Mouse (Mus musculus) myocyte (in vitro differentiated cells): ENCODE data around the gene Foxr1. TPM values are rescaled to one million over a fixed set of nuclear protein-coding genes. Genes with fewer than 3 reads are reported as not detected.
A peak's percentile ranks its signal among the peaks of the same experiment; 100 is the strongest.

Experiments
- H3K27me3 ChIP-seq: one replicate; pipeline ENCODE4 v1.6.1; 2011; ENCODE audit not compliant: control insufficient read depth, insufficient read depth, insufficient read length
- H3K36me3 ChIP-seq: one replicate; pipeline ENCODE4 v1.6.1; 2011; ENCODE audit not compliant: control insufficient read depth, insufficient read depth
- H3K4me2 ChIP-seq: one replicate; pipeline ENCODE4 v1.6.1; 2011; ENCODE audit warnings: low read depth, control low read depth
- H3K4me3 ChIP-seq: one replicate; pipeline ENCODE4 v1.5.1; 2011; ENCODE audit warnings: mild to moderate bottlenecking, control low read depth, moderate library complexity
- H3K79me2 ChIP-seq: one replicate; pipeline ENCODE4 v1.6.1; 2011; ENCODE audit not compliant: control insufficient read depth, insufficient read depth
- H3ac ChIP-seq: one replicate; pipeline ENCODE4 v1.6.1; 2011; ENCODE audit not compliant: control insufficient read depth, insufficient read length
- CEBPB ChIP-seq: IDR thresholded peaks from 2 replicates; pipeline ENCODE4 v1.6.1; 2011; ENCODE audit warnings: mild to moderate bottlenecking, moderate library complexity; ENCODE audit not compliant: poor library complexity, insufficient read depth, severe bottlenecking
- E2F4 ChIP-seq: IDR thresholded peaks from one replicate; pipeline ENCODE4 v1.6.1; 2011; ENCODE audit warnings: mild to moderate bottlenecking, control low read depth, moderate library complexity; ENCODE audit not compliant: insufficient read depth
- MAX ChIP-seq: IDR thresholded peaks from one replicate; pipeline ENCODE4 v1.6.1; 2011; ENCODE audit warnings: low read depth, mild to moderate bottlenecking, control low read depth
- MYOD1 ChIP-seq, 3 experiments: IDR thresholded peaks; one replicate each; pipeline ENCODE4 v1.6.1; 2011; ENCODE audit warnings: control low read depth in 2 of 3, low read depth in 2 of 3, mild to moderate bottlenecking in 2 of 3, moderate library complexity in 1 of 3; ENCODE audit not compliant: insufficient read length in 2 of 3, control insufficient read depth in 1 of 3
- MYOG ChIP-seq, 3 experiments: IDR thresholded peaks; one replicate each; pipeline ENCODE4 v1.6.1; 2011; ENCODE audit warnings: control low read depth in 2 of 3, low read depth in 2 of 3, mild to moderate bottlenecking in 2 of 3; ENCODE audit not compliant: insufficient read length in 2 of 3, control insufficient read depth in 1 of 3, insufficient read depth in 1 of 3
- POLR2A ChIP-seq: IDR thresholded peaks from one replicate; pipeline ENCODE4 v1.6.1; 2011; ENCODE audit warnings: low read depth, mild to moderate bottlenecking, control low read depth, moderate library complexity; ENCODE audit not compliant: insufficient read length
- POLR2AphosphoS2 ChIP-seq: IDR thresholded peaks from one replicate; pipeline ENCODE4 v1.6.1; 2011; ENCODE audit warnings: low read depth, control low read depth; ENCODE audit not compliant: insufficient read length
- REST ChIP-seq: IDR thresholded peaks from one replicate; pipeline ENCODE4 v1.6.1; 2011; ENCODE audit warnings: mild to moderate bottlenecking, control low read depth, moderate library complexity; ENCODE audit not compliant: insufficient read depth, insufficient read length
- SRF ChIP-seq: IDR thresholded peaks from one replicate; pipeline ENCODE4 v1.6.1; 2011; ENCODE audit warnings: low read depth; ENCODE audit not compliant: control insufficient read depth, insufficient read length
- TCF12 ChIP-seq: IDR thresholded peaks from one replicate; pipeline ENCODE4 v1.6.1; 2011; ENCODE audit warnings: mild to moderate bottlenecking, control low read depth; ENCODE audit not compliant: poor library complexity, insufficient read depth, severe bottlenecking
- TCF3 ChIP-seq: IDR thresholded peaks from one replicate; pipeline ENCODE4 v1.6.1; 2011; ENCODE audit warnings: low read depth, control low read depth; ENCODE audit not compliant: insufficient read length
- USF1 ChIP-seq: IDR thresholded peaks from one replicate; pipeline ENCODE4 v1.6.1; 2011; ENCODE audit warnings: low read depth, mild to moderate bottlenecking, control low read depth, moderate library complexity
- polyA plus RNA-seq: library from polyadenylated mRNA; unstranded; fragments of >200 nt; fragmentation: generic; extraction: Trizol; gene quantifications from one replicate; pipeline ENCODE4 v1.2.1, GENCODE M21; 2012; ENCODE audit warnings: missing spikeins

The Foxr1 gene
- polyA plus RNA-seq, 1 experiment, result not detected

DNA sequence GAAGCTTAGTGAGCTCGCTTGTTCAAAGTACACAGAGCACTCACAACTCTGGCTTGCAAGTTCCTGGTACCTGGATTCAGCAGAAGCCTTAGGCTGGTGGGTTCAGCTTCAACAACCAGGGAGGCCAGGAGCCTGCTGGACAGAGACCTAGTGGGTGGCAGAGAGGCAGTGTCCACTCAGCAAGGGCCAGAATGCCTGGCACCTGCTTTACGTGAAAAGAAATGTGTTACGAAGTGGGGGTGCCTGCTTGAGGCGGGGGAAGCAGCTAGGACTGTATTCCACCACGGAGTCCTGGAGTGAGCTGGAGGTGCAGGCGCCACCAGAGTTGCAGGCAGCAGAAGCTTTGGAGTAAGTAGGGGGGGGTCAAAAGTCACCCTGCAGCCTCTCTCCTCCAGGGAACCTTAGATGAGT is 44.2 kb upstream of the Foxr1 start:
- Histone ChIP-seq H3K36me3 (no peaks in the 10 kb centered on the region), H3K4me3 (peak overlapping the region; percentile 94), H3ac (peak overlapping the region; percentile 97), H3K79me2 (peaks cover 74% of the 10 kb centered on the region), H3K4me2 (peak overlapping the region; percentile 87), H3K27me3 (no peaks in the 10 kb centered on the region)
- TF ChIP-seq TCF3 (no peak), SRF (no peak), CEBPB (no peak), E2F4 (no peak), MAX (no peak), MYOG (IDR thresholded peaks at IDR 0.05; ENCODE audit: control insufficient read depth in 1 of 3, insufficient read depth in 1 of 3, insufficient read length in 2 of 3, low read depth in 2 of 3) (no peak), USF1 (no peak), REST (no peak), POLR2AphosphoS2 (no peak), TCF12 (no peak), MYOD1 (IDR thresholded peaks at IDR 0.05; ENCODE audit: control insufficient read depth in 1 of 3, insufficient read length in 2 of 3, low read depth in 2 of 3) (no peak), POLR2A (no peak)

DNA sequence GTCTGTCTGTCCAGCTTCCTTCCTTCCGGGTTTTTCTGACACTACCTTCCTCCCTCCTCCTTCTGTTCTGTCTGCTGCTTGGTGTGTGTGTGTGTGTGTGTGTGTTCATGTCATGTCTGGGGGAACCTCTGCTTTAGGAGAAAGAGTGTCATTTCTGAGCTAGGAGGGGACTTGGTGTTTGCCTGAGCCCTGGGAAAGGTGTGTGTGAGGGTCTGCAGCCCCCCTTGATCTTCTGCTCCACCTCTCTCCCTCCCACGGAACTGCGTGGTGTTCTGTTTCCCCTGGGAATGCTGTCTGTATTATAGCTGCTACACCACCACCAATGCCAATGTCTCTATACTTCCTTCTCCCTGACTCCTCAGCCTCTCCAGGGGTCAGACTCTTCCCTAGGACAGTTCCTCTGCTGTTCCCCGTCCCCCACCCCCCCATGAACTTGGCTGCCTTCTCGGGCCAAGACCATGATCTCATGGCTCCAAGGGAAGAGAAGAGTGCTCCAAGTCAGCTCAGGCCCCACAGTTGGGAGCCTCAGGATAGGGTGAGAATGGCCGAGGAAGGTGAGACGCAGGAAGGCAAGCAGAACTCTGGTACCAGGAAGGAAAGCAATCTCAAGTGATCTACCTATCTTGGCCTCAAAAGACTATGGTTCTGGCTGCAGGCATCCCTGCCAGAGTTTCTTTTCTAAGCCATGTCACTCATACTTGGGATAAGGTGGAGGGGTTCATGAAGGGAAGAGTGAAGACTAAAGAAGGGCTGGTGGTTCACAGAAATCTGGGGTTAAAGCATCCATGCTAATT is 43.6 kb upstream of the Foxr1 start:
- Histone ChIP-seq H3K27me3 (no peaks in the 10 kb centered on the region), H3ac (peak overlapping the region; percentile 97), H3K36me3 (no peaks in the 10 kb centered on the region), H3K79me2 (peaks cover 68% of the 10 kb centered on the region), H3K4me3 (peak overlapping the region; percentile 94), H3K4me2 (peak overlapping the region; percentile 87)
- TF ChIP-seq E2F4 (no peak), MYOD1 (IDR thresholded peaks at IDR 0.05; ENCODE audit: control insufficient read depth in 1 of 3, insufficient read length in 2 of 3, low read depth in 2 of 3) (no peak), TCF3 (no peak), USF1 (no peak), MYOG (IDR thresholded peaks at IDR 0.05; ENCODE audit: control insufficient read depth in 1 of 3, insufficient read depth in 1 of 3, insufficient read length in 2 of 3, low read depth in 2 of 3) (no peak), POLR2A (no peak), MAX (no peak), TCF12 (no peak), CEBPB (no peak), POLR2AphosphoS2 (no peak), REST (no peak), SRF (no peak)

DNA sequence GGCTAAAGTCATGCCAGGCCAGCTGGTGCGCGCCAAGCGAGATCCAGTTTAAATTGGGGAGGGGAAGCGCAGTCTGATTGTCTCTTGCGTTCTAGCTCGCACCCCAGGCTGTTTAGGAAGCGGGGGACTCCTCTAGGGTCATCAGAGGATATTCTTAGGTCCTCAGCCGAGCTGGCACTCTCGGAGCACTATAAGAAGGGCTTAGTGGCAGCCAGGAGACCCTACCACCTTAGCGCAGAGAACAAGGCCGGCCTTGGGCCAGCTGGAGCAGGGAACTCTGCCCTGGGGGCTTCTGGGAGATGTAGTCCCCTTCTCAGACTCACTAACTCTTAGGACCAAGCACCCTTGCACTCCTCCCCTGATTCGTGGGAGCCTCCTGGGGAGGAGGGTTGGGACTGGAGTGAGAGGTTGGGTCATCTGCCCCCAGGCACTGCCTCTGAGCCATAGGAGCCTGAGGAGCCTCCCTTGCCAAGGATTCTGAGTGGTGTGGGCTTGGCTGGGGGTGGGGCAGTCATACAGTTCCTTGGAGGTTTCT is 42.6 kb upstream of the Foxr1 start:
- no peaks in the 10 kb centered on the region for H3K27me3 ChIP-seq
- peak overlapping the region; percentile 97 for H3ac ChIP-seq
- peaks cover 59% of the 10 kb centered on the region for H3K79me2 ChIP-seq
- TF ChIP-seq POLR2A, result peak; percentile 36
- peak in 1 of 3 experiments; percentile 10 for TF ChIP-seq MYOG (IDR thresholded peaks at IDR 0.05; ENCODE audit: control insufficient read depth in 1 of 3, insufficient read depth in 1 of 3, insufficient read length in 2 of 3, low read depth in 2 of 3)
- no peak for TF ChIP-seq CEBPB
- H3K36me3 ChIP-seq, result no peaks in the 10 kb centered on the region
- H3K4me2 ChIP-seq, result peak overlapping the region; percentile 87
- H3K4me3 ChIP-seq, result peak overlapping the region; percentile 94

DNA sequence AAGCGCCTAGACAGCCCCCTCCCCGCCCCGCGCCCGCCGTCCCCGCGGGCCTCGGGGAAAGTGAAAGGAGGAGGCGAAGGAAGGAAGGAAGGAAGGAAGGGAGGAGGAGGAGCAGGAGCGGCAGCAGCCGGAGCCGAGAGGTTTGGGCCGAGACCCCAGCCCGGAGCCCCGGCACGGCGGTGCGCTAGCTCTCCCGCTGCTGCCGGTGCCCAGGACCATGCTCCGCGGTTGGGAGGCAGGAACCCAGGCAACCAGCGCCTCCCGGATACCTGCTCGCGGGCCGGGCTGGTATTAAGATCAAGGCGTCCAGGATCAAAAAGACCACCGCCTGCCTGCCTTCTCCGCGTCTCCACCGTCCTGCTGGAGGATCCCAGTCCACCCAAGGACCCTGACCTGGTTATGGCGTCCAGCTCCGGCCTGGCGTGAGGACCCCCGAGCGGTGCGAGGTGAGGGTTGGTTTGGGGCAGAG is 42.1 kb upstream of the Foxr1 start:
- TF ChIP-seq POLR2A (peak; percentile 4), SRF (no peak)
- Histone ChIP-seq H3K4me2 (peak overlapping the region; percentile 87), H3K36me3 (no peaks in the 10 kb centered on the region), H3ac (peak overlapping the region; percentile 97), H3K4me3 (peak overlapping the region; percentile 94), H3K79me2 (peaks cover 54% of the 10 kb centered on the region), H3K27me3 (no peaks in the 10 kb centered on the region)

DNA sequence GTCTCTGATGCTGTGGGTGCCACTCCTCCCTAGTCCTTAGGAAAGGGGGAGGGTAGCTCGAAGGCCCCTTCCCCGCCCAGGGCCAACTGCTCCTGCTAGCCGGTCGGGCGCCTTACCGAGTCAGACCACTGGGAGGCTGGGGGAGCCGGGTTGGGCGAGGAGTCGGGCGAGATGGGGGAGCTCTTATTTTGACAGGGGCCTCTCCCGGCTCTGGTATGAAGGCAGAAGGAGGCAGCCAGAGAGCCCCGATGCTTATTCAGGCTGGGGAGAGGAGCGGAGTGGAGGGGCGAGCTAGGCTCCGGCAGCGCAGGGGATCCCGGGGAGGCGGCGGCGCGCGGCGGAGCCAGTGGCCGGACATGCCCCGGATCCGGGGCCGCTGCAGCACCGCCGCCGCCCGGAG is 41.6 kb upstream of the Foxr1 start, which contains the start of gene Bcl9l:
Bcl9l (plus strand) TSS at position 274 of the 400 bp plus-strand sequence.
- Histone ChIP-seq H3K36me3 (no peaks in the 10 kb centered on the region), H3ac (peak within 1 kb of the TSS; percentile 97), H3K79me2 (peaks cover 49% of the 10 kb centered on the region), H3K27me3 (no peaks in the 10 kb centered on the region), H3K4me2 (peak within 1 kb of the TSS; percentile 87), H3K4me3 (peak within 1 kb of the TSS; percentile 94)
- TF ChIP-seq POLR2AphosphoS2 (peak; percentile 85), POLR2A (peak; percentile 89), MYOG (IDR thresholded peaks at IDR 0.05; ENCODE audit: control insufficient read depth in 1 of 3, insufficient read depth in 1 of 3, insufficient read length in 2 of 3, low read depth in 2 of 3) (peak in 1 of 3 experiments; percentile 8), TCF3 (no peak)
